ENCODE assay signal across 12 mouse cellular contexts in the genomic region with DNA sequence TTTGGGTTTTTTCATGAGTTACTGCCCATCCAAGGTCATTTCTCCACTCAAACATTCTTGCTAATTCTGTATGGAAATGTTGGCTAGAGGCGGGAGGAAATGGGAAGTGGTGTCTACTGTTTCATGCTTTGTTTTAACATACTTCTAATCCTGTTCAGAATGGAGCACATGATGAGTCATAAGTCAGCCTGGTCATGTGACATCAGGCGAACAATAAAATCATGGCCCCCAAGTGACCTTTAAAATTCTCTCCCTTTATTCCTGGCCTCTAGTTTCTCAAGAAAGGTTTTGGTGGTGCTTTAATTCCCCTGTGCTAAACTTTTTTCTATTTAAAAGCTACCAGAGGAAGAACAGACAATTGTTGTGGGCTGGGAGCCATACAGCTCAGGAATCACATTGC.
"Had no signal": no experiment of that assay in that cellular context is flagged by ENCODE, and none has a peak within 500 bp of the region (broad histone marks: within the 10 kb centered on the region; RNA-seq: fewer than 3 reads in every experiment).

No protein-coding gene starts in this region.

- H3K36me3 ChIP-seq: midbrain, embryonic 10.5 days; midbrain, embryonic 12.5 days; midbrain, embryonic 15.5 days; neural tube, embryonic 12.5 days had no signal

- H3K27me3 ChIP-seq: midbrain, embryonic 12.5 days; midbrain, embryonic 15.5 days; neural tube, embryonic 12.5 days had no signal

- ATAC-seq: midbrain, embryonic 15.5 days had no signal

- H3K4me1 ChIP-seq: midbrain, embryonic 10.5 days; midbrain, embryonic 12.5 days; midbrain, embryonic 15.5 days; neural tube, embryonic 12.5 days had no signal

- H3K9ac ChIP-seq: lung, embryonic 14.5 days; midbrain, embryonic 12.5 days; midbrain, embryonic 15.5 days; neural tube, embryonic 12.5 days had no signal

- H3K9me3 ChIP-seq: midbrain, embryonic 10.5 days; midbrain, embryonic 12.5 days; midbrain, embryonic 15.5 days; neural tube, embryonic 12.5 days had no signal

- H3K4me2 ChIP-seq: lung, embryonic 14.5 days; midbrain, embryonic 12.5 days; midbrain, embryonic 15.5 days; neural tube, embryonic 12.5 days had no signal

- H3K27ac ChIP-seq: midbrain, embryonic 10.5 days; midbrain, embryonic 12.5 days; midbrain, embryonic 15.5 days; neural tube, embryonic 12.5 days had no signal

- H3K4me3 ChIP-seq: midbrain, embryonic 10.5 days; midbrain, embryonic 12.5 days; midbrain, embryonic 15.5 days; neural tube, embryonic 12.5 days had no signal

- DNase-seq: lung, adult 18-20 months; lung, embryonic 14.5 days; lung, postnatal 10 days; lung, postnatal 4 days; right cerebral cortex, postnatal 14 days; thymus, adult 18-20 months; thymus, postnatal 14 days; thymus, postnatal 36 days had no signal
